Mouse (Mus musculus) heart, postnatal 0 days (tissue): ENCODE measurements at regions not wholly inside any gene's neighbourhood (a gene's known extent, or its start where the extent isn't known, plus 50 kb on each side); places are given as distances from the start of the nearest gene placed in this dataset.
"Not testable (repeated sequence)": the region's sequence is repeated elsewhere in the genome, so short reads cannot be mapped to it uniquely, and the experiment has no call there.

Experiments used
- ATAC-seq: fragments of 200-750 bp; cut with Nextera tagmentation; 2 replicates; pipeline ENCODE4 v1.8.0; 2017; ENCODE audit warnings: low read depth, moderate number of reproducible peaks, moderate library complexity; ENCODE audit not compliant: insufficient read depth
- DNase-seq: peaks from one replicate; pipeline ENCODE4 v3.0.0-alpha.2; 2016; ENCODE audit warnings: low spot score
- H3K27ac ChIP-seq: fragments of 300-500 bp; sonication (generic); 2 replicates; pipeline ENCODE4 v1.5.1; 2014; ENCODE audit warnings: low read depth, mild to moderate bottlenecking
- H3K27me3 ChIP-seq: fragments of 300-500 bp; sonication (generic); 2 replicates; pipeline ENCODE4 v1.6.1; 2014; ENCODE audit warnings: low read length, mixed read lengths; ENCODE audit not compliant: control insufficient read depth, insufficient read depth
- H3K36me3 ChIP-seq: fragments of 300-500 bp; sonication (generic); replicated peaks from 2 replicates; pipeline ENCODE4 v1.6.1; 2014; ENCODE audit warnings: low read length, mixed read lengths; ENCODE audit not compliant: control insufficient read depth, insufficient read depth
- H3K4me1 ChIP-seq: fragments of 300-500 bp; sonication (generic); 2 replicates; pipeline ENCODE4 v1.6.1; 2014; ENCODE audit warnings: antibody characterized with exemption; ENCODE audit not compliant: control insufficient read depth, insufficient read depth
- H3K4me2 ChIP-seq: fragments of 300-500 bp; sonication (generic); 2 replicates; pipeline ENCODE4 v1.6.1; 2014; ENCODE audit warnings: low read depth, mild to moderate bottlenecking, low read length, moderate library complexity
- H3K4me3 ChIP-seq: fragments of 300-500 bp; sonication (generic); 2 replicates; pipeline ENCODE4 v1.5.1; 2014; ENCODE audit warnings: low read depth, low read length
- H3K9ac ChIP-seq: fragments of 300-500 bp; sonication (generic); replicated peaks from 2 replicates; pipeline ENCODE4 v1.6.1; 2014; ENCODE audit warnings: low read depth, low read length, mixed read lengths
- H3K9me3 ChIP-seq: fragments of 300-500 bp; sonication (generic); replicated peaks from 2 replicates; pipeline ENCODE4 v1.6.1; 2016; ENCODE audit warnings: low read length; ENCODE audit not compliant: control insufficient read depth
- CTCF ChIP-seq: IDR thresholded peaks from 2 replicates; pipeline ENCODE4 v1.5.1; 2016; ENCODE audit warnings: antibody characterized with exemption, control low read depth, low read depth
- EP300 ChIP-seq: IDR thresholded peaks from 2 replicates; pipeline ENCODE4 v1.6.1; 2016; ENCODE audit warnings: antibody characterized with exemption, low read depth
- WGBS: fragments of 180-500 bp; shearing (Covaris S2); extraction: QIAGEN DNeasy Blood & Tissue Kit; methylation state at CpG from one replicate; pipeline ENCODE4 v1.1.7; 2014; 5-methylcytosine and 5-hydroxymethylcytosine counted together

DNA sequence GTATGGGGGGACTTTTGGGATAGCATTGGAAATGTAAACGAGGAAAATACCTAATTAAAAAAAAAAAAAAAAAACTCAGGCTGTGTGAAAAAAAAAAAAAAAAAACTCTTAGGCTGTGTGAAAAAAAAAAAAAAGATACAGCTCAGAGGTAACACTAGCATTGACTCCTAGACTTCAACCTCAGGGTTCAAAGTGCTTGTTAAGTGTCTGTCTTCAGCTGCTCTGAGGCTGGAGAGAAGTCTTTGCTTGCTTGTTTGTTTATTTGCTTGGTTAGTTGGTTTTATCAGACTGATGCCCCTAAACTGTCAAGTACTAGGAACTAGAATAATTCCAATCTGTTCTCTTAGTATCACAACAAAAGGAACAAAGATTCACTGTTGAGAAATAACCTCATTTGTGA lies 360.1 kb upstream of the Impg1 start:
- H3K4me2 ChIP-seq: no peak overlapping the region
- WGBS: 47% methylated on average over 1 of the region's 1 CpGs
- H3K4me3 ChIP-seq: no peak overlapping the region
- H3K4me1 ChIP-seq: no peaks in the 10 kb centered on the region
- H3K27me3 ChIP-seq: no peaks in the 10 kb centered on the region
- H3K9me3 ChIP-seq: no peaks in the 10 kb centered on the region
- no peak overlapping the region for H3K27ac ChIP-seq
- no peak overlapping the region for H3K9ac ChIP-seq
- DNase-seq (no peak), ATAC-seq (no peak)
- TF ChIP-seq EP300 (no peak), CTCF (no peak)
- H3K36me3 ChIP-seq: no peaks in the 10 kb centered on the region

- DNase-seq: no peak
- Histone ChIP-seq H3K4me1 (no peaks in the 10 kb centered on the region), H3K27me3 (no peaks in the 10 kb centered on the region), H3K9ac (no peak overlapping the region), H3K4me3 (no peak overlapping the region), H3K4me2 (no peak overlapping the region), H3K36me3 (no peaks in the 10 kb centered on the region), H3K9me3 (no peaks in the 10 kb centered on the region), H3K27ac (no peak overlapping the region)
- ATAC-seq: no peak
- WGBS: 72% methylated on average over 3 of the region's 3 CpGs
- no peak for TF ChIP-seq CTCF
- TF ChIP-seq EP300: no peak
Observed at GRCm38 (mm10) chr9:80820066-80820465, 354.8 kb upstream of the Impg1 start.

DNA sequence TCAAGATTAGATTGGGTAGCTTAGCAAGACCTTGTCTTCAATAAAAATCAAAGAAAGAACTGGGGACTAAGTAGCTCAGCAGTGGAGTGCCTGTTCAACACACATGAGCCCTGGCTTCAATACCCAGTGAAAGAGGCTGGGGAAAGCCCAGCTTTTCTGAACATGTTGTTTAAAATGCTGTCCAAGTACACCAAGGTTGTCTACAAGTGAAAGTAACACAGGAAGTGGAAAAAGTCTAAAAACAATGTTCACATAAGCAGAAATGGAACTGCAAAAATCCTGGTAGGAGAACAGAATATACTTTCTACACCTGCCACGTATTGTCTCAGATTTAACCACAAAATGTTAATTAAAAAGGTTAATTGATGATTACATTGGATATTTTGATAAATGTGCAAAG lies 353.8 kb upstream of the Impg1 start:
- no peak overlapping the region for H3K27ac ChIP-seq
- WGBS: 84% methylated on average over 1 of the region's 1 CpGs
- H3K9ac ChIP-seq: no peak overlapping the region
- TF ChIP-seq EP300 (no peak), CTCF (no peak)
- no peaks in the 10 kb centered on the region for H3K27me3 ChIP-seq
- H3K4me2 ChIP-seq: no peak overlapping the region
- ATAC-seq (no peak), DNase-seq (no peak)
- no peaks in the 10 kb centered on the region for H3K36me3 ChIP-seq
- no peaks in the 10 kb centered on the region for H3K9me3 ChIP-seq
- H3K4me1 ChIP-seq: no peaks in the 10 kb centered on the region
- no peak overlapping the region for H3K4me3 ChIP-seq

DNA sequence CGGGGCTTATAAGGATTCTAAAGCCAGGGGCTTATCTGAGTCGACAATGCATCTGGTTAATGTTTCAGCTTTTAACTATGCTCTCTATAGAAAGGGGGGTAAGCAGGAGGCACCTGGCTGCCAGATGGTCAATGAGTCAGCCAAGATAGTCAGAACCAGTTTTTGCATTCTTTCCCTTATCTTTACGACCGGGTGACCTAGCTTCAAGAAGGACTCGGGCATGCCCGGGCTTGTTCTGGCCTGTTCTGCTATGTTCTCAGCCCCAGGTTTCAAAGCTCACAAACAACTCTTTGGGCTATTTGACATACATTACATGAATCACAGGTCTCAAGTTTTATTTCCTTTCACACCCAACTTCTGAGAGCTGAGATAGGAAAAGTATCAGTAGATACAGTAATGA lies 348.6 kb upstream of the Impg1 start:
- ATAC-seq (peak; percentile 30; the same call in 1 of the 2 replicates), DNase-seq (peak; percentile 14)
- H3K27ac ChIP-seq, H3K4me1 ChIP-seq, H3K4me3 ChIP-seq, H3K9ac ChIP-seq, H3K27me3 ChIP-seq, H3K4me2 ChIP-seq, H3K36me3 ChIP-seq, H3K9me3 ChIP-seq: not testable (repeated sequence)
- WGBS: 12% methylated on average over 6 of the region's 6 CpGs

DNA sequence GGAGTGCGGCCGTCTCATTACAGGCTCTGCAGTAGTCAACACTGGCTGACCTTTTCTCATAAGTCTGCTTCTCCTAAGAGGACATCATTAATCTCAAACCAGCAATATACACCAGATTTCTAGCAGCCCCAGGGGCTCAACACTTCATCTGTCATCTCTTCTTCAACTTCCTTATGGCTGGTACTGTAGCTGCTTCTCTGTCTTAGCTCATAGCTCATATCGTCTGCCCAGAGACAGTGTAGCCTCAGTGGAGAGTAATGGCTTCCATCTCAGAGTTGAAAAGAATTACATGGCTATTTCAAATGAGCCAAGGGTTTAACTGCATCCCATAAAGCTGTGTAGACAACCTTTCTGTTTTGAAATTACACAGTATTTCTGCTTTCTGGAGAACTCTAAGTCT lies 326.2 kb upstream of the Impg1 start:
- Histone ChIP-seq H3K4me2 (no peak overlapping the region), H3K4me3 (no peak overlapping the region), H3K9me3 (no peaks in the 10 kb centered on the region), H3K4me1 (no peaks in the 10 kb centered on the region), H3K27me3 (no peaks in the 10 kb centered on the region), H3K9ac (no peak overlapping the region), H3K27ac (no peak overlapping the region), H3K36me3 (no peaks in the 10 kb centered on the region)
- 64% methylated on average over 3 of the region's 3 CpGs for WGBS
- no peak for TF ChIP-seq EP300
- TF ChIP-seq CTCF: no peak
- DNase-seq: no peak
- no peak for ATAC-seq

GRCm38 (mm10) chr9:80774541-80774940 lies 309.3 kb upstream of the Impg1 start:
- DNase-seq (no peak), ATAC-seq (no peak)
- H3K4me3 ChIP-seq: no peak overlapping the region
- no peak overlapping the region for H3K9ac ChIP-seq
- H3K9me3 ChIP-seq: no peaks in the 10 kb centered on the region
- no peaks in the 10 kb centered on the region for H3K36me3 ChIP-seq
- H3K27ac ChIP-seq: no peak overlapping the region
- H3K4me1 ChIP-seq: no peaks in the 10 kb centered on the region
- TF ChIP-seq EP300 (no peak), CTCF (no peak)
- no peak overlapping the region for H3K4me2 ChIP-seq
- no peaks in the 10 kb centered on the region for H3K27me3 ChIP-seq
- 76% methylated on average over 1 of the region's 1 CpGs for WGBS

DNA sequence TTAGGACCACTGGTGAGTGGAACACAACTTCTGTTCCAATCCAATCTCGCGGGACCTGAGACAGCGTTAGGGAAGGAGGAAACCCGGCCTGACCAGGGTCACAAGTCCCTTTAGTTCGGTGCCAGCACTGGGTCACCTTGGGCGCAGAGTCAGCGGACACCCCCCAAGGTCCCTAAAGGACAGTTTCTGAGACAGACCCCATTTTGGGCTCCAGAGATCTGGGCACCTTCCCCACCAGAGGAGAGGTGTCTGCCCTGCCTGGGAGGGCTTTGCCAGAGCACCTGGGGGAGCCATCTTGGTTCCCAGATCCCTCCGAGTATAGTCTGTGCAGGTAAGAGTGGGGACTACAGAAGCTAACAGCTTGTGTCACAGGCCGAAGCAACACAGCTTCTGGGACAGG lies 270.5 kb upstream of the Impg1 start:
- H3K9ac ChIP-seq, H3K4me3 ChIP-seq, H3K36me3 ChIP-seq, DNase-seq, H3K9me3 ChIP-seq, H3K4me1 ChIP-seq, H3K4me2 ChIP-seq, H3K27ac ChIP-seq, H3K27me3 ChIP-seq, ATAC-seq: not testable (repeated sequence)
- WGBS: 90% methylated on average over 9 of the region's 9 CpGs
